Mouse (Mus musculus) naive thymus-derived CD4-positive, alpha-beta T cell, adult 2 months (primary cell): ENCODE data around the gene Hs6st3.
"Not testable (repeated sequence)": the region's sequence is repeated elsewhere in the genome, so short reads cannot be mapped to it uniquely, and the experiment has no call there.

Experiments used
- DNase-seq: peaks from one replicate; pipeline ENCODE4 v3.0.0-alpha.2; 2011; ENCODE audit warnings: low read depth

Gene Hs6st3

DNA sequence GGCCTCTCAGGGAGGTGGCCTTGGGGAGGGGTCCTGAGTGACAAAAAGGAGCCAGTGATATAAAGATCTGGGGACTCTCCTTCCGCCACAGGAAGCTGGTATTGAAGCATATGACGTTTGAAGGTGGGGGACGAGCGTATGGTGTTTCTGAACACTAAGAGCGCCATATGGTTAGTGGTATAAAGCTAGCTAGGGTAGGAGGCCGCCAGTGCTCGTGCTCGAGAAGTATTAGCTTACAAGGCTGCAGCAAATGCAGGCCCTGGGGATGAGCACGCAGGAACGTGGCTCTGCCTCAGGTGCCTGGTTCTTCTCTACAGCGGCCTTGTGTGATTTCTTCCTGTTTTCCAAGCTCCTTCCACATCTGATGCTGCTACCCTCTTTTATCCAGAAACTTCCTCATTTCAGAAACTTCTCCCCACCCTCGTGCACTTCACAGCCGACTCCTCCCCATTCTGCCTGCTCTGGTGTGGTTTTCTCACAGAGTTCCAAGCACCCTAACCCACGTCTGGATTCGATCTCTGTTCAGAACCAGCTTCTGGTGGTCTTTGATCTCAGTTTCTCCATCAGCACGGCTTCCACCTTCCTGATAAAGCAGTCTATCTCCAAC is 110.0 kb downstream of the Hs6st3 start:
- no peak for DNase-seq

GRCm38 (mm10) chr14:119250353-119250752 is 112.2 kb downstream of the Hs6st3 start:
- no peak for DNase-seq

- no peak for DNase-seq
Measured at GRCm38 (mm10) chr14:119255396-119255795, 117.3 kb downstream of the Hs6st3 start.

DNA sequence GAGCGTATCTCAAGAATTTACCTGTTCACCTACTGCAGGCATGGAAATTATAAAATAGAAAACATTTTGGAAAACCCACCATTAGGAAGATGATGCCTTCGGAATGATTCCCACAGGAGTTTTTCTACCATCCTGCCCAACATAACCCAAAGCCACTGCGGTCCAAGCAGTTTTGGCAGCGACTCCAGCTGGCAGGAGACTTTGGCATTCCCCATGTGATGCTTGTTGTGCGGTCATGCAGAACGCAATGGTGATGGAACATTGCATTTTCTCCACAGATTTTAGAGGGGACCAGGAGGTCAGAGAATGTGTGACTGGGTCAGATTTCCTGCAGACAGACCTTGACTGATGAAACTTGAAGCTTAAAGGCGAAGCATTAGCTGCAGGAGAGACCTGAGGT is 118.9 kb downstream of the Hs6st3 start:
- no peak for DNase-seq

DNA sequence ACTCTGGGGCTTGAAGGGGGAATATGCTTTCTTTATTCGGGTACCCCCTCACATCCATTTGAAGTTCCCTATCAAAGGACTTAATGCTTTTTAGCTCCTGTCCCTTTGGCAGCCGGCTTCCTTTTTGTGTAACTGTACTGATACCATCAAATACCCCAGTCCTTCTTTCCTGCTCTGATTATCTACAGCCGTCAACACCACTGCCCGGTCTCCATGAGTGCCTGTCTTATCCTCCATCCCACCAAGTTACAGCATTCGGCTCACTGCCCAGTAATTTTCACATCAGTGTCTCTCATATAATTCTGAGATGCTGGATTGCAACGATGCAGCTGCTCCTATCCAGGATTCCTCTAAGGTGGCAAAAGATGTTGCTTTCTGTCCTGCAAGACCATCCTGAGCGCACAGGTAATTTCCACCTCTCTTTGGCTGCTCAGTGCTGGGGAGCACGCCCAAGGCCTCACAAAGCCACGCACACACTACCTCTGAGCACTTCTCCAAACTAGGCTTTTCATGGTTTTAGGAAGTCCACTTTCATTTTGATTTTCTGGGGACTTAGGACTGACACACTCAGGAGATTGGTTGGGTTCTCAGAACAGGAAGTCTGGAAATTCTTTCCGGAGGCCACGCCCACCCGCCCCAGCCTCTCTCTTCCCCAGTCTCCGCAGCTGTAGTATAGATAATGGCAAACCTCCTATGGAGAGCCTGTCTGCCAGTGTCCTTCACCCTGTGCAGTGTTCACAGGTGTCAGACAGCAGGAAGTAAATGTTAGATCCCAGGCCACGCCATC is 122.2 kb downstream of the Hs6st3 start:
- DNase-seq: no peak

GRCm38 (mm10) chr14:119266334-119266733 is 128.2 kb downstream of the Hs6st3 start:
- no peak for DNase-seq

DNA sequence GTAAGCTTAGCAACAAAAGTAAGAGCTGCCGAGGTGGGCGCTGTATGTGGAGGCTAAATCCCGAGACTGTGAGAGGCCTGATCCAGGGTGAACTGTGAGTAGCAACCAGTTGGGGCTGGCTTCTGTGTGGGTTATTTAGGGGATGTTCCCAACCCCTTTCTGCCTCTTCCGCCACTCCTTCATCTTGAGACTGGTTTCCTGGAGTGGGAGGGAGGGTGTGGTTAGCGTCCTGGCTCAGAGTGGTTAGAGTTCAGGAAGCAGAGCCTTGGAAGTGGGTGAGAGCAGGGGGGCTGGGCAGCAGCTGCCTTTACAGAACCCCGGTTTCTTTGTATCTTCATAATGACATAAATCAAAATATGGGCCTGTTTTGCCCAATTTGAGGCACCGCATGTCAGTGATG is 134.9 kb downstream of the Hs6st3 start:
- no peak for DNase-seq

- DNase-seq: not testable (repeated sequence)
Measured at GRCm38 (mm10) chr14:119278156-119278555, 140.0 kb downstream of the Hs6st3 start.

GRCm38 (mm10) chr14:119283951-119284350 is 145.8 kb downstream of the Hs6st3 start:
- no peak for DNase-seq

- DNase-seq: no peak
Measured at GRCm38 (mm10) chr14:119289668-119290067, 151.5 kb downstream of the Hs6st3 start.

DNA sequence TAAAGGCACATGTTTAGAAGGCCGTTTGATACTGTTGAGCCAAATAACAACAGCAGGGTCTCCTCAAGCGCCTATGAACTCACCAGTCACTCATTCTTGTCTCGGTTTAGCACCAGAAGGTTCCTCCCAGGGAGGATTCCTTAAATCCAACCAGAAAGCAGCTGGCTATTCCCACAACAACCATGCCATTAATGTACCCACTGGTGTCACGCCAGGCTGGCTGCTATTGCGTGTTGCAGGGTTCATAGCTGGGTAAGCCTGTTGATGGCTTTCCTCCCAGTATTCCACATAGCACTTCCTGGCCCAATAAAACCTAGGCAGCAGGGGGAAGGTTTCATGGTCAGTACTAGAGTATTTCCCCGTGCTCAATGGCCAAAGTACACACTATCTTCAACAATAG is 155.9 kb downstream of the Hs6st3 start:
- no peak for DNase-seq

GRCm38 (mm10) chr14:119306461-119306860 is 168.3 kb downstream of the Hs6st3 start:
- no peak for DNase-seq

GRCm38 (mm10) chr14:119318379-119318778 is 180.2 kb downstream of the Hs6st3 start:
- DNase-seq: no peak

DNA sequence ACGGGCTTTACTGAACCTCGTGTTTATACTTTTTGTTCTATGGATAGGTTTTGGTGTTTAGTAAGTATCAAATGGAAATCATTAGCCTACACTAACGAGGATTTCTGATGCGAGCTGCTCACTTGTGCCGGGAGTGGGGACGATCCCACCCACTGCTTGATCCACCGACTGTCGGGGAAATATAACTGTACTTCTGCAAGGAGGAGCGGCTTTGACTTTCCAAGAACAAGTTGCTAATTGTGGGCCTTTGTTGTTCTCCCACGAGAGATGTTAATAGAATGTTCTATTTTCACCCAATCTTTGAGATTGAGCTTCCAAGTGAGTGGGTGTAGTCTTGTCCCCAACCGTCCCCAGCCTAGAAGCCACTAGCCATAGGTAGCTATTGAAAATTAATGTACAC is 209.1 kb downstream of the Hs6st3 start:
- DNase-seq: no peak

- DNase-seq: no peak
Measured at GRCm38 (mm10) chr14:119361414-119361813, 223.3 kb downstream of the Hs6st3 start.

DNA sequence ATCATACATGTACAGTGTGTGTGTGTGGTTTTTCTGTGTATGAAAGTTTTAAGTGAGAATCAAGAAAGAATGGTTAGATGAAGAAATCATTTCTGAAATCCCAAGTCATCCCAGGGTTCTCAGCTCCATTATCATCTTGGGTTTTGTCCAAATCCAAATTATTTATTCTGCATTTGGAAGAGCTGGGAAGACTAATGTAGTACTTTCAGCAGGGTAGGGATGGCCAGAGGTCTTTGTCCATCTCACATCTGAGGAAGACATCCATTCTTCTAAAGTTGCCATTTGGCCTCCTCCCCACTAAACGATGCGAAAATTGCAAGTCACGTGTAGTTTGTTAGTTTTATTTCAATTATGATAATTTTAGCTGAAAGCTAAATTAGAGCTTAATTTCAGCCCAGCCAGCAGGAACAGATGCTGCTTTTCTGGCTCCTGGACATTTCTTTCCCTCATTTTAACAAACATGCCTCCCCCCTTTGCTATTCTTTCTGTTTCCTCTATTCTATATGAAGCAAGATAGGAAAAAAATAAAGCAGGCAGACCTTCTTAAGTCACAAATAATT is 229.8 kb downstream of the Hs6st3 start:
- no peak for DNase-seq

DNA sequence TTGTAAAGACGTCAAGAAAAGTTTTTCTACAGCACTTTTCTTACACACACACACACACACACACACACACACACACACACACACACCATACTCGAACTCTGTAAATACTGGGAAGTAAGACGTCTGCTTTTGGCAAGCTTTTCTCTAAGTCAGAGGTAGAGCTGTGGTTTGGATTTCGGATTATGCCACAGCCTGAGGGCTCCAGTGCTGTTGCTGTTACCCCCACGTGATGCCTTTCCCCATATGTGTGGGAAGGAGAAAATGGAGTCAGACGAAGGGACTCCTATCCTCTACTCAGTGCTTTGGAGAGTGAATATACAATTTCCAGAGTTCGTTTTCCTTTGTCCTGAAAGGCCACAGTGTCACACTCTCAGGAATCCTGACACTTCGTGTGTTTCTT is 231.1 kb downstream of the Hs6st3 start:
- DNase-seq: no peak

DNA sequence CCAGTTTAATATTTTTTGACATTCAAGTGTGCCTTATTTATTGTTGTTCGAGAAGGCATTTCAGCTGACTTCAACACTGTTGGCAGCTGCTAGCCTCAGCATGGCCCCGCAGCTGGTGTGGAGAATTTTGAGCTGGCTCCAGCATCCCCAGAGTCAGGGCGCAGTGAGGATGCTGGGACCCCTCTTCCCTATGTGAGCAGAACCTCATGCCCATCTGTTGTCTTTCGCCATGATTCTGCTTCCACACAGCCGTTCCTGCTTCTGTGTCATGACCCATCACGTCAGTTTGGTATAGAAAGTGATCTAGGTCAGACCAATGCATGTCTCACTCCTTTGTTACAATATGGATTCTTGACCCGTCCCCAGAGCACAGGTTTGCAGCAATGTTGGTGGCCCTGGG is 231.9 kb downstream of the Hs6st3 start:
- DNase-seq: no peak

GRCm38 (mm10) chr14:119379303-119379702 is 241.2 kb downstream of the Hs6st3 start:
- no peak for DNase-seq

DNA sequence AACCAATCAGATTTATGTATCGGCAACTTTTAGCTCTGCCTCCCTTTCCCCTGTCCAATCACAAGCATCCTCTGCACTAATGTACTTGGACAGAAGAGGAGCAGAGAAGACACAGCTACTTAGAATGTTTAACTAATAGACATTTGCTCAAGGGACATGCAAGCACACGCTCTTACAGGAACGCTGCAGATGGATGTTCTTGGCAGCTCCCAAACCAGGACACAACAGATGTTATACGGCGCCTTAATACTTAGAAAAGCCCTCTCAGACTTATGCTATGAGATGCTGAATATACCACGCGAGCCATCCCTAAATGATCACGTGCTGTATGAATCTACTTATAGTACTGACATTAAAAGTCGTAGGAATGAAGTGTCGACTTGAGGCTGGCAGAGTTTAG is 263.5 kb downstream of the Hs6st3 start:
- no peak for DNase-seq

- DNase-seq: no peak
Measured at GRCm38 (mm10) chr14:119409334-119410050, 271.4 kb downstream of the Hs6st3 start.

DNA sequence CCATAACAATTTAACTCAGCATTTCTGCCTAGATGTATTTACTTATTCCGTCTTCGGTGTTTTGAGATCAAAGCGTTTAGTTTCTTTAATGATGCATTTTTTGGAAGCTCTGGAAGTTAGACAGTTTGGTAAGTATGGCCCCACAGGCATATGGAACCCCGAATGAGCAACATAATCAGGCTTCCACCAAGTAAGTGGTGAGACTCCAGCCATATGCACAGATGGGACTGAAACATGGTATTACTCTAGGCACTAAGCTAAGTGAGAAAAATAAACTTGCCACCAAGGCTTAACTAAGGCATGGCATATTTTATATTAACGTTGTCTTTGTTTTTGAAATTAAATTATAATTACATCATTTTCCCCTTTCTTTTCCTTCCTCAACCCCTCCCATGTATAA is 284.8 kb downstream of the Hs6st3 start:
- DNase-seq: no peak

DNA sequence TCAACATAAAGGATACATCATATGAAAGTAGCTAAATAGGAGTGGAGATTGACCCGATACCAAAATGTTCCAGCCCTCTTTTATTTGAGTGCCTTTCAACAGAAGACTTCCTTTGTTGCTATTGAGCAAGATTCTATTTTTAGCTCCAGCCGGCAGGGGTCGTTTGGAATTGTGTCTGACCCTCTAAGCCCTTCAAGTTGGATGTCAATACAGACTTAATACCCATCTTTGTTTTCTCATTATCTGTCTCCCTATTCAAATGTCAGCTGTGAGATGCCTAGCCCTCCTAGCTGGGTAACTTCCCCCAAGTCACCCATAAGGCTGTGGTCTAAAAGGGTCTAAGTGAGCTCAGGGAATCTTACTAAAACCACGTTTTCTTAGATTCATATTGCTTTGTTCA is 312.3 kb downstream of the Hs6st3 start:
- no peak for DNase-seq
